Mouse (Mus musculus) hindlimb bud, embryonic 11.5 days (tissue): ENCODE measurements at regions not wholly inside any gene's neighbourhood (a gene's known extent, or its start where the extent isn't known, plus 50 kb on each side); places are given as distances from the start of the nearest gene placed in this dataset.
A peak's percentile ranks its signal among the peaks of the same experiment; 100 is the strongest.

Source experiments
- DNase-seq: peaks from one replicate; pipeline ENCODE4 v3.0.0-alpha.2; 2012; ENCODE audit warnings: low read depth, low spot score; ENCODE audit errors: extremely low spot score

DNA sequence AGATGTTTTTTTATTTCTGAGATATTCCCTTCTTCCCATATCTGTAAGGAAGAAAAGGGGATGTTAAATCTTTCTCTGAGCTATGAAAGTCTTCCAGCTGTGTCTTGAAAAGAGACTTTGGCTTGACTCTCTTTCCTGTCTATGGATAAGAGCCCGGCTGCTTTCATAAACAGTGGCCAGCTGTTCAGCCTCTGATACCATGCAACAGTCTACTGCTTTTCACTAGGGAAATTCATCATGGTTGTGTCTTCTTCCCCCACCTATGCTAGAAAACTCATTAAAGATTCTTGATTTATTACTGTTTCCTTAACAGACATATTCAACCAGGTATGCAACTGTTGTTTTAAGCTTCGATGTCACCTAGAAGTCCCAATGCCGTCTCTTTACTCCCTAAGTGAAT, 213.8 kb upstream of the Ferd3l start:
- DNase-seq: no peak

DNA sequence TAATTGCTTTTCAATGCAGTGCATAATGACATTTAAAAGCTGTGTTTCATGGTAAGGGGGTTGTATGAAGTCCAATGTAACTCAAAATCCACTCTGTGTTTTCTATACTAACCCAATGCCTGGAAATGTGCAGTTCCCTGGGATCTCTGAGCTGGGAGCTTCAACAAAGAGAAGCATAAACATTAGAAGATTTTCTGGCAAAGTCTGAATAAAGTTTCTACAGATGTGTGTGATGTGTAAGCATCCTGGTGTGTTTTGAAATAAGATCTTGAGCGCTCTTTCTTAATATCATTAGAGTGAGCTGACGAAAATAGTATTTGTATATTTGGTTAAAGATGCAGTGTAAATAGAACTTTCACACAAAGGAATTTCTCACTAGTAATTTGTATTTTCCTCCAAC, 212.2 kb upstream of the Ferd3l start:
- DNase-seq: no peak

DNA sequence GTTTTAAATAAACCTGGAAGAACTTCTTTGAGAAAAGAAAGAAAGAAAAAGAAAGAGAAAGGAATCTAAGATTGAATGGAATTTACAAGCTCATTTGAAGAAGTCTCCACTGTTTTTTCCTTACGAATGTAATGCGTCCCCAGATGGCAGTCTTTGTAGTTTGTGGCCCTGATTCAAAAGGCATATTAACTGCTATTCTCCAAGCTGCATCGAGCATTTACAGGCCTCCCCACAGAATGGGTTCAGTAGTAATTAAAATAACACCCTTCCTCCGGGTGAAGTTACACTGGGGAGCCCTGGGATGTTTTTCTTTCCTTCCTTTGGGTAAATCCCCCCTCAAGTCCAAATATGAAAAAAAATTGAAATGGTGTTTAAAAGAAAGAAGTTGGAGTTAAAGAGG, 211.2 kb upstream of the Ferd3l start:
- DNase-seq: no peak

DNA sequence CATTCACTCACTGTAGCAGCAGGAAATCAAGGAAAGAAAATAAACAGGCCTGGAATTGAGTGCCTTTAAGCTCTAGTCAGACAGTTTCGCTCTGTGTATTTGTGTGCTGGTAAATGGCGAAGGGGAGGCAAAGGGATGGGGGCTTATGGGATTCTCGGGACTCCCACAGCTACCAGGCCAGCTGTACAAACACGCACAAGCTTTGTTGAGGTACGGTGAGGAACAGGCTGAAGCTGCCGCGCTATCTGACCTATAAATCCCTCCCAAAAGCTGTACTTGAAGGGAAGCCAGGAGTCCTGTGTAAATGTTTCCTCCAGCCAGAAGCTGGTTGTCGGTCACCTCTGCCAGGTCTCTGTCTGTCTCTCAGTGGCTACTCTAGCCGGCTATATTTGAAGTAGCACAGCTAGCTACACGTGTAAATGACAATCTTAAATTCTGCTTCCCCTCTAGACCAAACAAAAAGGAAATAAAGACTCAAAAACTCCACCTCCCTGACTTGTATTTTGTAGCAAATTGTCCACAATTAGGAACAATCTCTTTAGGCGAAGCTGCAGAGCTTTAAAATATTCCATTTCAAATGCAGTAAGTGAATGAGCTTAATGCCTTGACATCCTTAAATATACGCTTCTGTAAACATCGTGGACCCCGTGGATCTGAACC, 210.5 kb upstream of the Ferd3l start:
- DNase-seq: no peak

DNA sequence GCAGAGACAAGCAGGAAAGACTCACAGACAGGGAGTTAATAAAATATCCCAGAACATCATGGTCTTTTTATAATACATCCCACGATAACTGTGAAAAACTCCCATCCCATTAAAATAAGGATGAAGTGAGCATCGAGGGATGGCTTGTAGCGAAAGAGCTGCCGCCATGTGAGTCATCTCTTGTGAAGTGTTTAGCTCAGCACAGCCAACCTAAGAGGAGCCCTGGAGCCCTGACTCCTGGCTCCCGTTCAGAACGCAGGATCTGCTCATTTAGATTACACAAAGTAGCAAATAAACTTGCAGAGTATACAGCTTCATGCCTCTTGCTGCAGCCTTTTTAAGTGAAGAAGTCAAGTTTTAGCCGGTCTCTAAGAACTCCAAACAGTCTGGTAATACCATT, 209.2 kb upstream of the Ferd3l start:
- no peak for DNase-seq

DNA sequence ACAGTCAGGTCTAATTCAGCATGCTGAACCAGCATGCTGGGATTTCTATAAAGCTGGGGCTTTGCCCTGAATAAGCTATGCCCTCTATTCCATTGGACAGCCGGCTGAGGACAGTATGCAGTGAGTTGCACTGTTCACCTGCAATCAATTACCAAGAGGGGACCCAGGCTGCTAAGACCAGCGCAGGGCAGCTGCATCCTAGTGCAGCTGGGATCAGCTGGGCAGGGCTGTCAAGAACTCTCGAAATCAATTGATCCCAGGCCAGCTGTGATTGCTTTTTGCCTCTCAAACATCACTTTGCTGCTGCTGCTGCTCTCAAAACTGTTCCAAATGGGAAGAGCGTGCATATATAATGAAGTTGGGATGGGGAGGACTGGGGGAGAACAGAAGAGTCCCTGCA, 196.3 kb upstream of the Ferd3l start:
- DNase-seq: peak; percentile 33

DNA sequence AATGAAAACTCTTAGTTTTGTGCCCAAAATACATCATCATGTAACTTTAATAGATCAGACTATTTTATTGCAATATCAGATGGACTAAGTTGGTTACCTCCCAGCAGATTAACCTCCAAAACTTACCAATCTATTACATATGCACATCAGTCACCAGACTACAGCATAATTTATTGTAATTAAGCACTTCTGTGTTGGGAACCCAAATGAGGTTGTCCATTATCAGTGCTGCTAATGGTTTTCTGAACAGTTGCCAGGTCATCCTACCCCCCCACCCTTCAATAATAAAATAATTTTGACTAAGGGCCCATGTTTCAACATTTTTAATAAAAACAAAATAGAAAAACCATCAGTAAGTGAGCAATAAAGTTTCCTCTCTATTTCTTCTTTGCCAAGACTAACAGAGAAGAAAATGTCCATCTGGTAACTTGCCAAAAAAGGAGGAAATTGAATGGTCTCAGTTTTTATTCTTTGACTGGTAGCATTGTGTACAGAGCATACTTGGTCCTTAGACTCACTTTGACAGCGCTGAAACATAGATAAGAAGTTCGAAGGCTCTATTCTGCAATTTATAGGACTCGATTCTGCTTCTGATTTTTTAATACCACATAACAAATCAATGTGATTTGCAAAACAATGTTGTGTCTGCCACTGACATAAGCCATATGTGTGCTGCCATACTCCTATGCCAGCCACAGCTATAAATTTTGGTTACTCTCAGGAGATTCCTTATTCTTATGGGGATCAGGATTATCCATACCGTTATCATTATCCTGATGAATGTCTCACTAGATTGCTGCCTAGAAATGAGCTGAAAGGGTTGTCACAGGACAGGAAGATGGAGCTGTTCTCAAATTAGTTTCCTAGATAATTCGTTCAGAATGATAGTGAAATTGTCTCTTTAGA, 152.4 kb upstream of the Ferd3l start:
- DNase-seq: no peak

DNA sequence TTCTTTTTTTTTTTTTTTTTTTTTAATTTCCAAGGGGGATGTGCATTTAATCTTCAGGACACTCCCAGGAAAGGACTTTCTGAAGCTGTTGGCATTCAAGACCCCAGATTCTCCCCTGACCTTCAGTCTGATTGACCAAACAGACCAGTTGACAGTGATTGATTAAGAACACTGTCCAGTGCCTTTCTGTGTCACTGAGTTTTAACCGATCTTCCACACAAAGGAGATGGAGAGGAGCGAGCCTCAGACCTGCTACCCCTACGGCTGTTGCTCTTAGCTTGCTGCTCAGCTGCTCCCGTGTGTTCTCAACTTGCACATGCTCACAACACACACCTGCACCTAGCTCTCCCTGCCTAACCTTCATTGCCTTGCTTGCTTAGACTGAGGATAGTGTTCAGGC, 149.7 kb upstream of the Ferd3l start:
- DNase-seq: no peak

DNA sequence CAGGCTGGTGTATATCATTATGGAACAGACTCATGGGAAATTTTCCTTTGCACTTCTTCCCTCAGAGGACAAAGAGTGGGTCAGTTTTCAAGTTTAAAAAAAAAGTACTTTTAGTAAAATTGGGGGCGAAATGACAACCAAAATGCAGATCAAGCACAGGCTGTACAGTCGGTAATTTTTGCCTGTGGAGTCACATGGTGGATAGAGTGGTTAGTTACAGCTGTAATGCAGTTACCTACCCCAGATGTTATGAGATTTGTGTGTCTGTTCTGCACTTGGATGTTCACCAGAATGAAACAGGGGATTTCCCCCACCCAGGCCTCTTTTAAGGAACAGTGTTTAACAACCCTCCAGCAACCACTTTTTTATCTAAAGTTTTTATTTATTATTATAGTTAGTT, 148.3 kb upstream of the Ferd3l start:
- no peak for DNase-seq

DNA sequence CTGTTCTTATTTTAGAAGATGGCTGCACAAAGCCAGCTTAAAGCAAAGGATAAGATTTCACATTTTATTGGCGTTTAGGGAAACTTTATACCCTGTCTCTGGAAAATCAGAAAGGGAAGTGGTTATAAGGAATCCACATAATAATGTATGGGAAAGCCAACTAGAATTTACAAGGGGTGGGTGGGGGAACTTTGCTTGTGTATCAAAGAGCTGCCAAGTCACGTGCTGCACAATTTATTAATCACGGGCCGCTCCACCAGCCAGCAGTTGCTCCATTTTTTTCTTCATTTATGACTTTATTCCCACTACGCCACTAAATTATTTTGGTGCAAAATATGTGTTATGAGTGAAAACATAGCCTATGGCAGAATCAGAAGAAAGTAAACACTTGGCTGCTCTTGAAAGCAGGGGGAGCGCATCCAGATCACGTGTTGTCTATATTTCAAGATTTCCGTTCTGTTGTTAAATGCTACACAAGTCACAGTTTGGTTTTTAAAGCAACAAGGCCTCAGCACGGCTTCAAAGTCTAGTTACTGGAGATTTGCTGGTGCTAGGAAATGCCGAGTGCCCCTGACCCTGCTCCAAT, 123.9 kb upstream of the Ferd3l start:
- no peak for DNase-seq

DNA sequence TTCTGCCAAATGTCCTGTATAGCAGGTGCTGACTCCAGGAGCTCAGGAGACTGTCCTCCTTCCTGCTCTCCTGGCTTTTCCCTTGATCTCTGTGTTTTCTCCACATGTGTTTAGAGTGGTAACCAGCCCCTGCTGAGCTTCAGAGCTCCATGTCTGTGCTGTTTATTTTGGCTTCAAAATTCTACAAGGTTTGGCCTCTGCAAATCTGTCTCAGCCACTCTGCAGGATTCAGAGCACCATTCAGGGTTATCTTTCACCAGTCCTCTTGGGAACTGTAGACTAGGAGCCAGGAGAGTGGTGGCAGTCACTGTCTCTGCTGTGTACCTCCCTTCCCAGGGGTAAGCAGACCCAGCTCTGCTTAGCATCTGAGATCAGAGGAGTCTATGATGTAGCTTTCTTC, 102.7 kb upstream of the Ferd3l start:
- no peak for DNase-seq

DNA sequence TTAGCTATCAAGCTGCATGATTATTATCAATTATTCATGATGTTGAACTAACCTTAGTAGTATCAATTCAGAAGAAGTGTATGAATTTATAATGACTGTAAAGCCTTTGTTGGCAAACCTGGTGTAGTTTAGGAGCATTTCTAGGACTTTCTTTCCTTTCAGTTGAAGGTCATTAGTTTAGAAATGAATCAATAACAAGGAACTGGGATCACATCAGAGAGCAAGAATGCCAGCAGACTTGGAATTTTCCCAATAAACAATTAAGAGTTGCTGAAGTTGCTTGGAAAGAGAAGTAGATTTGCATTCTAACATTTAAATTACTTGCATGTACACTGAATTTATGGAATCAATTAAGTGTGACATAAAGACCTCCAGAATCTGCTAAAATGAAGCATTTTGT, 79.1 kb upstream of the Ferd3l start:
- DNase-seq: no peak

DNA sequence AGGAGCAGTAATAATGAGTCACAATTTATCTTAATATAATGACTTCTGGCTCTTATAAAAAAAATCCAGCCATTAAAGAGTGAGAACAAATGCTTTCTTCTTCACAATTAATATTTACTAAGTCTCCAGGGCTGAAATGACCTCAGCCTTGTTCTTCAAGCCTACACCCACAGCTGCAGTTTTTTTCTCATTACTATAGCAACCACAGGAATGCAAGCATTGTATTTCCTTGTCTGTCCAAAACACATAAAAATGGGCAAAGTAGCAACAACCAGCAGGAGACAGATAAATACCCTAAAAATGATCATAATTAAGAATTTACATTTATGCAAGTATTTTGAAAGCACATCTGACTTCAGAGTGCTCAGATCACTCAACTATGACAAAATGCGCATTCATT, 76.5 kb upstream of the Ferd3l start:
- DNase-seq: no peak
